ENCODE assay signal across 8 mouse cellular contexts in the genomic region with DNA sequence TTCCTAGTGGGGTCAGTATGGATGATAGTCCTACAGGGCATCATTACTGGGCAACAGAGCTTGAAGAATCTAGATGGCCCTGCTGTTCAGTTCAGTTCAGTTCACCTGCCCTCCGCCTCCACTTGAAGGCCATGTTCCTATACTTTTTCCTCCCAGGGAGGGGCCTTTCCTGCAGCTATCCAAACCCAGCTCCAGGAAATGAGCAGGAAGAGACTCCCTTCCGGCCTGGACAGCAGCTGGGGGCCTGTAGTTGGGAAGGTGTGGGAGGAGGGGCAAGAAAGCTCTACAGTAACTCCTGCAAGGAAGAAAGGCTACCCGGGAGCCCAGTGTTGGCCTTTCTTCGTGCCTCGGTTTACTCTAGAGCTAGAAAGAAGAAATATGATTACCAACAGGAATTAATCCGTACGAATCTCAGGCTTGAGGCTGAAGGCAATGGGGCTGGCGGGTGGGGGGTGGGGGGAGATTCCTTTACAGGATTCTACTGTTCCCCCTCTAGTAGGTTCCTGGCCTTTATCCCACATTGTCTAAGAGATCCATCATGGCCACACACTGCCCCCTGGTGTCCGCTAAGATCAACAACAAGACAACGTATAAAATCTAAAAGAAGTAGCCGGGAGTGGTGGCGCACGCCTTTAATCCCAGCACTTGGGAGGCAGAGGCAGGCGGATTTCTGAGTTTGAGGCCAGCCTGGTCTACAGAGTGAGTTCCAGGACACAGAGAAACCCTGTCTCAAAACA. TPM values are rescaled to one million over a fixed set of nuclear protein-coding genes. Genes with fewer than 3 reads are reported as not detected.
DNase-seq lines count a peak whose midpoint lies in the region; ATAC-seq lines count a peak whose summit lies in the region.

No protein-coding gene starts in this region.

- H3K9me3 ChIP-seq in intestine, embryonic 16.5 days (ENCODE audit: control insufficient read depth, low read length) = no peaks in the 10 kb centered on the region

- peak overlapping the region; percentile 46; the same call in 1 of the 2 replicates for H3K27ac ChIP-seq in intestine, embryonic 16.5 days (ENCODE audit: low read length)

- peak; percentile 43 for ATAC-seq in intestine, embryonic 16.5 days
- no peak for ATAC-seq in activated CD4-positive, CD25-positive, alpha-beta regulatory T cell, adult 4 months

- no peaks in the 10 kb centered on the region for H3K36me3 ChIP-seq in intestine, embryonic 16.5 days (ENCODE audit: control insufficient read depth, insufficient read depth, low read length)

- 34% methylated on average over 14 of the region's 14 CpGs for WGBS in intestine, embryonic 16.5 days

- peak overlapping the region; percentile 66; the same call in 1 of the 2 replicates for H3K4me3 ChIP-seq in intestine, embryonic 16.5 days (ENCODE audit: low read length)

- peak; percentile 60 for DNase-seq in right cerebral cortex, adult 18-20 months
- no peak for DNase-seq in right cerebral cortex, postnatal 25 days
- peak; percentile 64 for DNase-seq in c-Kit-negative CD71-positive TER-119-positive erythroid progenitor cells, embryonic 14.5 days (ENCODE audit: low read depth, low spot score)
- DNase-seq in gastrocnemius, postnatal 36 days = peak; percentile 36 to 55
- peak; percentile 62 for DNase-seq in left cerebral cortex, postnatal 4 days
- peak; percentile 62 for DNase-seq in neural tube, embryonic 10.5 days (ENCODE audit: extremely low spot score, low spot score)

- H3K4me1 ChIP-seq in intestine, embryonic 16.5 days (ENCODE audit: control insufficient read depth, insufficient read depth, low read length) = peaks cover 21% of the 10 kb centered on the region

- intact Hi-C loops in gastrocnemius, postnatal 36 days (cut with DNase I) = loop anchor here (2.0 kb wide), 1 partner anchor 36 kb away; no protein-coding TSS in a partner anchor
- intact Hi-C loops in left cerebral cortex, postnatal 4 days (cut with DNase I) = loop anchor here (5.0 kb wide), 1 partner anchor 36 kb away; no protein-coding TSS in a partner anchor

- H3K9ac ChIP-seq in intestine, embryonic 16.5 days (ENCODE audit: low read depth, low read length) = no peak overlapping the region; the same call in 1 of the 2 replicates

- no peaks in the 10 kb centered on the region for H3K27me3 ChIP-seq in intestine, embryonic 16.5 days (replicated peaks; ENCODE audit: control insufficient read depth, insufficient read depth, low read length)

- peak overlapping the region; percentile 98; the same call in 1 of the 2 replicates for H3K4me2 ChIP-seq in intestine, embryonic 16.5 days (ENCODE audit: low read depth, low read length)

RNA-seq across cellular contexts. Expression of a gene that starts 2.6 kb away (rescaled TPM):
- total RNA-seq in gastrocnemius, postnatal 36 days (2021) = 10 to 100 TPM; 35.3 to 38.3 TPM
- 87.8 and 95.1 TPM in 2 replicates for polyA plus RNA-seq in intestine, embryonic 16.5 days (2015; fragmentation: Nextera tagmentation; extraction: Ambion mirVana)
- total RNA-seq in left cerebral cortex, postnatal 4 days (2021) = 10 to 100 TPM; 56.2 to 64.0 TPM
- polyA plus RNA-seq in activated CD4-positive, CD25-positive, alpha-beta regulatory T cell, adult 4 months (2017; shearing (Covaris generic)) = not detected

RNA-seq across cellular contexts. Expression of a gene that starts 5.1 kb away (rescaled TPM):
- total RNA-seq in gastrocnemius, postnatal 36 days (2021) = 10 to 100 TPM; 36.2 to 39.4 TPM
- polyA plus RNA-seq in intestine, embryonic 16.5 days (2015; fragmentation: Nextera tagmentation; extraction: Ambion mirVana) = 152 and 155 TPM in 2 replicates
- 10 to 100 TPM; 76.2 to 77.1 TPM for total RNA-seq in left cerebral cortex, postnatal 4 days (2021)
- polyA plus RNA-seq in activated CD4-positive, CD25-positive, alpha-beta regulatory T cell, adult 4 months (2017; shearing (Covaris generic)) = 100 to 1,000 TPM; 122 to 153 TPM

RNA-seq across cellular contexts. Expression of a gene that starts 11.9 kb away (rescaled TPM):
- under 1 TPM; 0.10 to 0.15 TPM for total RNA-seq in gastrocnemius, postnatal 36 days (2021)
- 10.2 and 10.8 TPM in 2 replicates for polyA plus RNA-seq in intestine, embryonic 16.5 days (2015; fragmentation: Nextera tagmentation; extraction: Ambion mirVana)
- total RNA-seq in left cerebral cortex, postnatal 4 days (2021) = 1 to 10 TPM; 5.4 to 6.2 TPM
- 1 to 10 TPM in 1 of 2 experiments, under 1 TPM in 1; 0.58 to 1.0 TPM for polyA plus RNA-seq in activated CD4-positive, CD25-positive, alpha-beta regulatory T cell, adult 4 months (2017; shearing (Covaris generic))

RNA-seq across cellular contexts. Expression of a gene that starts 22.2 kb away (rescaled TPM):
- total RNA-seq in gastrocnemius, postnatal 36 days (2021) = 10 to 100 TPM; 20.5 to 23.8 TPM
- polyA plus RNA-seq in intestine, embryonic 16.5 days (2015; fragmentation: Nextera tagmentation; extraction: Ambion mirVana) = 16.2 and 18.8 TPM in 2 replicates
- 10 to 100 TPM; 34.3 to 36.6 TPM for total RNA-seq in left cerebral cortex, postnatal 4 days (2021)
- polyA plus RNA-seq in activated CD4-positive, CD25-positive, alpha-beta regulatory T cell, adult 4 months (2017; shearing (Covaris generic)) = 10 to 100 TPM; 48.1 to 52.2 TPM

RNA-seq across cellular contexts. Expression of a gene that starts 30.4 kb away (rescaled TPM):
- under 1 TPM; 0.10 to 0.15 TPM for total RNA-seq in gastrocnemius, postnatal 36 days (2021)
- polyA plus RNA-seq in intestine, embryonic 16.5 days (2015; fragmentation: Nextera tagmentation; extraction: Ambion mirVana) = 0.84 and 1.0 TPM in 2 replicates
- under 1 TPM; 0.30 to 0.68 TPM for total RNA-seq in left cerebral cortex, postnatal 4 days (2021)
- 1 to 10 TPM in 1 of 2 experiments, not detected in 1; 1.0 TPM for polyA plus RNA-seq in activated CD4-positive, CD25-positive, alpha-beta regulatory T cell, adult 4 months (2017; shearing (Covaris generic))

Comparison
In these comparisons a context has a peak if more than half of its experiments do, and no peak if none do; other contexts are left out.
1. RNA of a gene that starts 11.9 kb away (total RNA-seq): 5.4 to 6.2 TPM in left cerebral cortex, postnatal 4 days; 0.10 to 0.15 TPM in gastrocnemius, postnatal 36 days; every median in the first group is over 4 times any median in the second.